ENCODE assay signal across 8 mouse cellular contexts in genomic region chr11:68957308-68957707, GRCm38 (mm10). TPM values are rescaled to one million over a fixed set of nuclear protein-coding genes. Genes with fewer than 3 reads are reported as not detected.
A peak's percentile ranks its signal among the peaks of the same experiment; 100 is the strongest.
DNase-seq lines count a peak whose midpoint lies in the region; ATAC-seq and TF ChIP-seq lines count a peak whose summit lies in the region.

Gene Arhgef15 (minus strand): TSS chr11:68957480.

- H3K4me2 ChIP-seq in embryonic facial prominence, embryonic 14.5 days (ENCODE audit: low read depth, low read length) = peak within 1 kb of the TSS; percentile 26; the same call in 1 of the 2 replicates
- peak within 1 kb of the TSS; percentile 10; the same call in 1 of the 2 replicates for H3K4me2 ChIP-seq in hindbrain, embryonic 14.5 days (replicated peaks)
- peak within 1 kb of the TSS; percentile 35 for H3K4me2 ChIP-seq in liver, postnatal 0 days (ENCODE audit: low read depth, low read length)

- DNase-seq in gastrocnemius, postnatal 4 days (ENCODE audit: low spot score in 2 of 2) = no peak
- no peak for DNase-seq in gastrocnemius, postnatal 25 days
- no peak for DNase-seq in embryonic facial prominence, embryonic 14.5 days (ENCODE audit: low spot score)
- no peak for DNase-seq in hindbrain, embryonic 14.5 days (ENCODE audit: low spot score)
- no peak for DNase-seq in liver, postnatal 0 days
- no peak for DNase-seq in retina, postnatal 1 day
- no peak for DNase-seq in Muller cell, postnatal 12 days (ENCODE audit: inconsistent ontology term)

- H3K9ac ChIP-seq in embryonic facial prominence, embryonic 14.5 days (ENCODE audit: low read depth, low read length) = peak within 1 kb of the TSS; percentile 37; the same call in 1 of the 2 replicates
- no peak within 1 kb of the TSS for H3K9ac ChIP-seq in hindbrain, embryonic 14.5 days
- 0 out of 2 replicates have a peak within 1 kb of the TSS, but pooled peaks have one; percentile 16 for H3K9ac ChIP-seq in liver, postnatal 0 days (replicated peaks)

- no peaks in the 10 kb centered on the region for H3K36me3 ChIP-seq in embryonic facial prominence, embryonic 14.5 days (ENCODE audit: control insufficient read depth, insufficient read depth, low read length)
- no peaks in the 10 kb centered on the region for H3K36me3 ChIP-seq in hindbrain, embryonic 14.5 days (replicated peaks; ENCODE audit: control insufficient read depth, insufficient read depth)
- H3K36me3 ChIP-seq in liver, postnatal 0 days (replicated peaks; ENCODE audit: insufficient read depth, low read length) = no peaks in the 10 kb centered on the region

- peaks cover 17% of the 10 kb centered on the region for H3K27me3 ChIP-seq in embryonic facial prominence, embryonic 14.5 days (replicated peaks; ENCODE audit: control insufficient read depth, insufficient read depth, low read length)
- H3K27me3 ChIP-seq in hindbrain, embryonic 14.5 days (ENCODE audit: control insufficient read depth, insufficient read depth, low read length) = peaks cover 47% of the 10 kb centered on the region
- peaks cover 35% of the 10 kb centered on the region for H3K27me3 ChIP-seq in liver, postnatal 0 days (ENCODE audit: insufficient read depth, low read length)

- ATAC-seq in embryonic facial prominence, embryonic 14.5 days (ENCODE audit: low read depth) = no peak
- no peak for ATAC-seq in hindbrain, embryonic 14.5 days (ENCODE audit: low FRiP score)
- ATAC-seq in liver, postnatal 0 days = no peak
- no peak for ATAC-seq in cerebellum, adult (ENCODE audit: insufficient number of reproducible peaks, low FRiP score, low TSS enrichment)

- no peaks in the 10 kb centered on the region for H3K9me3 ChIP-seq in embryonic facial prominence, embryonic 14.5 days (ENCODE audit: control insufficient read depth, low read length)
- no peaks in the 10 kb centered on the region for H3K9me3 ChIP-seq in hindbrain, embryonic 14.5 days (ENCODE audit: control insufficient read depth, low read length)
- H3K9me3 ChIP-seq in liver, postnatal 0 days (ENCODE audit: low read length) = no peaks in the 10 kb centered on the region

- peak within 1 kb of the TSS; percentile 11 for H3K4me3 ChIP-seq in embryonic facial prominence, embryonic 14.5 days (ENCODE audit: low read depth, low read length)
- peak within 1 kb of the TSS; percentile 9; the same call in 1 of the 2 replicates for H3K4me3 ChIP-seq in hindbrain, embryonic 14.5 days (replicated peaks; ENCODE audit: low read length)
- H3K4me3 ChIP-seq in liver, postnatal 0 days (ENCODE audit: low read depth, low read length) = 0 out of 2 replicates have a peak within 1 kb of the TSS, but pooled peaks have one; percentile 13

- no peak within 1 kb of the TSS for H3K27ac ChIP-seq in embryonic facial prominence, embryonic 14.5 days (replicated peaks; ENCODE audit: low read depth, low read length)
- H3K27ac ChIP-seq in hindbrain, embryonic 14.5 days = no peak within 1 kb of the TSS
- peak within 1 kb of the TSS; percentile 24; the same call in 1 of the 2 replicates for H3K27ac ChIP-seq in liver, postnatal 0 days (ENCODE audit: low read depth)

- TF ChIP-seq EP300 in liver, postnatal 0 days (IDR thresholded peaks at IDR 0.05; ENCODE audit: low read depth) = no peak

- H3K4me1 ChIP-seq in embryonic facial prominence, embryonic 14.5 days (ENCODE audit: control insufficient read depth, insufficient read depth, low read length) = no peaks in the 10 kb centered on the region; the same call in 1 of the 2 replicates
- peaks cover 6% of the 10 kb centered on the region; the same call in 1 of the 2 replicates for H3K4me1 ChIP-seq in hindbrain, embryonic 14.5 days (replicated peaks; ENCODE audit: control insufficient read depth, insufficient read depth, low read length)
- H3K4me1 ChIP-seq in liver, postnatal 0 days (ENCODE audit: insufficient read depth) = peaks cover 8% of the 10 kb centered on the region

- 47% methylated on average over 8 of the region's 8 CpGs for WGBS in embryonic facial prominence, embryonic 14.5 days
- WGBS in hindbrain, embryonic 14.5 days = 30% methylated on average over 8 of the region's 8 CpGs
- WGBS in liver, postnatal 0 days (ENCODE audit: insufficient replicate concordance) = 55% methylated on average over 8 of the region's 8 CpGs

- no peak for TF ChIP-seq CTCF in liver, postnatal 0 days (IDR thresholded peaks at IDR 0.05; ENCODE audit: low read depth)

RNA-seq across cellular contexts. Expression of gene Arhgef15, which starts in this region (rescaled TPM):
- total RNA-seq in gastrocnemius, postnatal 4 days (2021) = 10 to 100 TPM; 16.9 to 19.0 TPM
- 1 to 10 TPM; 8.4 to 9.6 TPM for total RNA-seq in gastrocnemius, postnatal 25 days (2021)
- polyA plus RNA-seq in embryonic facial prominence, embryonic 14.5 days (2014; fragmentation: Nextera tagmentation; extraction: Ambion mirVana) = 7.3 and 8.9 TPM in 2 replicates
- polyA plus RNA-seq in hindbrain, embryonic 14.5 days (2014; fragmentation: Nextera tagmentation; extraction: Ambion mirVana) = 20.1 and 23.4 TPM in 2 replicates
- polyA plus RNA-seq in liver, postnatal 0 days (2015; fragmentation: Nextera tagmentation; extraction: Ambion mirVana) = 1.8 TPM in 2 replicates
